Mouse (Mus musculus): ENCODE data around the gene Ndufaf8.

Ndufaf8 gene

DNA sequence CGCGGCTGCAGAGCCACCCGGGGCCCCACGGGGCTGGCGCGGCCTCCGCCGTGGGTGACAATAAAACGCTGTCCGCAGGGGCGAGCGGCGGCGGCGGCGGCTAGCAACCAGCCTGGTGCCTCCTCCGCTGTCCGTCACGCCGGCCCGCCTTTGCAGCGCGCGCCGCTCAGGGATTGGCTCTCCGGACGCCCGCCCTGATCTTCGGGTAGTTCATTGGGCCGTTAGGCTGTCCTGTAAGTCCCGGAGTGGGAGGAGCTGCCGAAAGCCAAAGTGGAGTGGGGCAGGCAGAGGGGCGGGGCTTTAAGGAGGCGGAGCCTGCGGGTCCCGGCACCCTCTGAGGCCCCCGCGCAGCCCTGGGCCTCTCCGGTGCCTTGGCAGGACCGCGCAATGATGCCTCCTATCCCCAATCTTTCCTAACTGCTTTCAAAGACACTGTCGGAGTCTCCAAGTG, 12.0 kb upstream of the Ndufaf8 start, which contains the start of gene Cep131:
TSS of gene Cep131 (minus strand) at position 126 of the 451 bp plus-strand sequence.
- peak; percentile 98 for DNase-seq (ENCODE audit: low spot score)

DNA sequence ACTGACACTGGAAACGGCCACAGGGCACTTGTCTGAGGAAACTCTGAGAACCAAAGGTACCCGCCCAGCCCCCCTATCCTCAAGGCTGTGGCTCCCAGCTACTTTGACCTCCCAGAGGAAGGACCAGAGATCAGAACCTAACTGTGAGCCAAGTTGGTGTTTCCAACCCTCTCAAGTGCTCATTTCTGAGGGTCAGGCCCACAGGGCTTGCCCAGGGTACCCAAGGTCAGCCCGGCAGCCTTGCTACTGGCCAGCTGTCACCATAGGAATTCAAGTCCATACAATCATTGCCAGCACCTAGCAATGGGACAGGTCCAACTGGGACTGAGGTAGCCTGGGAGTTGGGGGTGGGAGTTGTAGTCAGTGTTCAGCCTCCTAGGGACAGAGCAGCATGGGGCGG, 8.1 kb upstream of the Ndufaf8 start:
- no peak for DNase-seq (ENCODE audit: low spot score)

GRCm38 (mm10) chr11:120092817-120093591, 5.7 kb upstream of the Ndufaf8 start:
- no peak for DNase-seq (ENCODE audit: low spot score)

DNA sequence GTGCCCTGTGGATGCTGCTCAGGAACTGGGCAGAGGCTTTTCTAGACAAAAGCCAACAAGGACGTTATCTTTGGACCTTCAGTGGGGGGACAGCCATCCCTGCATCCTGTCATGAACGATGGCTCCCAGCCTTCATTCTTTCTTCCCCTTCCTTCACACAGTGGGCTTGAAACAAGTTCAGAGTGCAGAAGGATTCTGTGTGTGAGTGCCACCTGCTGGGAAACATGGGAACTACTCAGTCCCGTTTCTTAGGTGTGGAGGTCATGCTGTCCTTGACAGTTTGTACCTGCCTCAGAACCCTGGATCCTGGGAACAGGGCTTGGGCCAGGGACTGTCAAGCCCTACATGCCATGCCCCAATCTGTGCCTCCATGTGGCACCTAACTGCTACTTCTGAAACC, 2.3 kb downstream of the Ndufaf8 start:
- DNase-seq (ENCODE audit: low spot score): peak; percentile 77

- no peak for DNase-seq (ENCODE audit: low spot score)
Measured at GRCm38 (mm10) chr11:120103431-120103997, 4.8 kb downstream of the Ndufaf8 start.

DNA sequence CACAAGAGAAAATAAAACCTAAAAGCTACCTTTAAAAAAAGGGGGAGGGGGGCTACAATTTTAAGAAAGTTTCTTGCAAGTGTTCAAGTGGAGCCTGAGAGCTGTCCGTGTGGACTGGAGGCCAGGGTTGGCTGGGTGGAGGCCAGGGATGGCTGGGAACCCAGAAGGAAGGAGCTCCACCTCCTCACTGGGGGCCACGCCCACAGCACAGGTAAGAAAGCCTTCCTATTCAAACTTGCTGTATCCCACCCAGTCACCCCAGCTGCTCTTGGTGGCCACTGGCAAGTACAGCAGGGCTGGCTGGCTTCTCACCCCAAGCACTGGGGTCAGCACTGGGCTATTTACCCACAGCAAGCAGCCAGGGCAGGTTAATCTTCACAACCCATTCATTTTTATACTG, 8.3 kb downstream of the Ndufaf8 start:
- no peak for DNase-seq (ENCODE audit: low spot score)

- DNase-seq (ENCODE audit: low spot score): no peak
Measured at GRCm38 (mm10) chr11:120107796-120108195, 9.1 kb downstream of the Ndufaf8 start.

- no peak for DNase-seq (ENCODE audit: low spot score)
Measured at GRCm38 (mm10) chr11:120109558-120110210, 11.0 kb downstream of the Ndufaf8 start.

GRCm38 (mm10) chr11:120110554-120110953, 11.8 kb downstream of the Ndufaf8 start:
- DNase-seq (ENCODE audit: low spot score): no peak

GRCm38 (mm10) chr11:120111033-120111432, 12.3 kb downstream of the Ndufaf8 start:
- DNase-seq (ENCODE audit: low spot score): no peak

GRCm38 (mm10) chr11:120112136-120112535, 13.4 kb downstream of the Ndufaf8 start:
- no peak for DNase-seq (ENCODE audit: low spot score)

GRCm38 (mm10) chr11:120114488-120115215, 15.9 kb downstream of the Ndufaf8 start:
- DNase-seq (ENCODE audit: low spot score): no peak

DNA sequence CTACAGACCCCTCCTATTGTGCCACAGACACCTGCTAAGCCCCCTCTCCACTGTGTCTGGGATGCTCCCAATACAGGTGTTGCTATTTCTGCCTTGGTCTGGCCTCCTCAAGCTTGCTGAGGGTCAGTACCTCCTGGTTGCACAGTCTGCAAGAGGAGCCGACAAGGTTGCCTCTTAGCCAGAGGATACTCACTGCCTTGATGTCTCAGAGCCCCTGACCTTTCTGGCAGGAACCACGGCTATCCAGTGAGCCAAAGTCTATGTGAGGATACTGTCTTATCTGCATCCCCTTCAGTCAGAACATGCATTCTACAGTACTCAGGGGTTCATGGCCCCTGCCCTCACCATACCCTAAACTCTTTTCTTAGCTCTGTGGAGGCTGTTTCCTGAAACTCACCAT, 18.9 kb downstream of the Ndufaf8 start:
- no peak for DNase-seq (ENCODE audit: low spot score)

DNA sequence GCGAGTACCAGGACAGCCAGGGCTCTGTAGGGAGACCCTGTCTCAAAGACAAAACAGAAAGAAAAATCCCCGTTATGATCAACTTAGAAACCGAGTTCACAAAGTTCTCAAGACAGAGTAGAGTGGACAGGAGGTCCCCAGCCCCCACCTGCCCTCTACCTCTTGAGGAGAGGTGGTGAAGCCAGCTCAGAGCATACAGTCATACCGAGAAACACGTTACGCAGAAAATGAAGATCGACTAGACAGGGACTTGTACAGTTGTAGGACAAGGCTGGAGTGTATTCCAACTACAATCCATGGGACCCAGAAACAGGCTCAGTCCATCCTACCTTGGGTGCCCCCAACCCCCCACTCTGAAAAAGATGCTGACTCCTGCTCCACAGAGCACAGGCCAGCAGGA, 20.4 kb downstream of the Ndufaf8 start:
- no peak for DNase-seq (ENCODE audit: low spot score)

- DNase-seq (ENCODE audit: low spot score): no peak
Measured at GRCm38 (mm10) chr11:120119936-120120541, 21.3 kb downstream of the Ndufaf8 start.

DNA sequence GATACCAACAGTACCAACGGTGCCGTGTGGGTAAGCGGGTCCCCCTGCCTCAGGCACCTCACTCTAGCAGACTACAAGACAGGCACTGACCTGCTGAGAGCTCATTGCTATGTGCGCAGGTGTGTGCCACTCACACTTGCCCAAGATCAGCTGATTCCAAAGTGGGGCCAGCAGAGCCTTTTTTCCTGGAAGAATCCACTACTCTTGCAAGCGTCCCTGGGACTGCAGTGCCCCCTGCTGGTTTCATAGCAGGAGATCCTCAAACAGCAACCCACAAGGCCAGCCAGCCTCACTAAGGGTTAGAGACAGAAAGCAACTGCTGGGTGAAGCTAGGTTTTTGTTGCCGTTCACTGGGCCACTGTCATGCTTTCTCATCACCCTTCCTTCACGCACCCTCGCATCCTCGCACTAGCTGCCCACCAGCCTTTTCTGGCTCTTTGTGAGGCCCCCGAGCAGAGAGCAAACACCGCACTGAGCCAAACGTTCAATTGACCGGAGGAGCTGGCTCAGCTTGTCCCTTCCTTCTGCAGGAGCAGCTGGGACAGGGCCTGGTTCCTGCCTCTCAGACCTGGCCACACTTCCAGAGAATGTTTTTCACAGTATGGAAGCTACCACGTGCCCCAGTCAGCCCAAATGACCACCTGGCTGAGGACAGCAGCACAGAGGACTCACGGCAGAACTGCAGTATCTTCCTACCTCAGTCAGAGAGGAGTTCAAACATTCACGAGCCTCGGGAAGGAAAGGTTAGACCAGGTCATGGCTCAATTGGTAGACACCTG, 22.1 kb downstream of the Ndufaf8 start:
- DNase-seq (ENCODE audit: low spot score): peak; percentile 81

GRCm38 (mm10) chr11:120122126-120122525, 23.4 kb downstream of the Ndufaf8 start:
- no peak for DNase-seq (ENCODE audit: low spot score)

DNA sequence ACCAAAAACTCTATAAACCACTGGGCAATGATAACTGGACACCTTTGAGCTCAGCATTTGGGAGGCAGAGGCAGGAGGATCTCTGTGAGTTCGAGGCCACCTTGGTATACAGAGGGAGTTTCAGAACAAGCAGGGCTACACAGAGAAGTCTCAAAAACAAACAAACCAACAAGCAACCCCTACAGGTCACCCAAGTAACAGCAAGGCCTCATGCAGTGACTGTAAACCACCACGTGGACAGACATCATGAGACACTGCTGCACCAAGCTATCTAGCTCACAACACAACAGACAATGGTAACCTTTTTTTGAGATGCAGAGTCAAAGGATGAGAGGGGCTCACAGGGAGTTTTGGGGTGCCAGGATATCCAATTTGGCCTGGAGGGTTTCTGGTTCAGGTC, 28.1 kb downstream of the Ndufaf8 start:
- no peak for DNase-seq (ENCODE audit: low spot score)

GRCm38 (mm10) chr11:120129281-120129680, 30.6 kb downstream of the Ndufaf8 start:
- DNase-seq (ENCODE audit: low spot score): no peak

GRCm38 (mm10) chr11:120134148-120134547, 35.4 kb downstream of the Ndufaf8 start:
- no peak for DNase-seq (ENCODE audit: low spot score)

DNA sequence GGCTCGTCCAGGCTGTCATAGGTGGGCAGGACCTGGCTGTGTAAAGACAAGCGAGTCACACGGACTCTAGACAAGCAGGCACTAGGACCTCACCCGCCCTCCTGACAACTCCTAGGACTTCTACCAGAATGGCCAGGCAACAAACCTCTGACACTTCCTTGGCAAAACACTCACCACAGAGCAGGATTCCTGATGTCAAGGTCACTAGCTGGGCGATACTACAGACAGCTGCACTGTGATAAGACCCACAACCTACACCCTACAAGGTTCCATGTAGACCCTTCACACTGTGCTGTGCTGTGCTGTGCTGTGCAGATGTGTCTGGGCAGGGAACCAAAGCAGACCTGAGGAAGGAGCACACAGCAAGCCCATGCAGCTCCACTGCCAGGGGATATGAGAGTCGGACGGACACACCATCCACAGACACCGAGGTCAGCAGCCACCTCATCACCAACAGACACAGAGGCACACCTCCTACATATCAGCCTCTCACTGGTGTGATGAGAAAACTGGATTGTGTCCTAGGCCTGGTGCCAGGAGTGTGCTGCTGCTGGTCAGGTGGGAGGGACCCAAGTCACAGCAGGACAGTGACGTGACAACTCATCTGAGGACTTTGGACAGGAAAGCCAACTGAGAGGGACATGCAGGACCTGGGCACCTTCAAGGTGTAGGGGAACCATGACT, 36.3 kb downstream of the Ndufaf8 start:
- no peak for DNase-seq (ENCODE audit: low spot score)
